Mouse (Mus musculus) small intestine, adult 2 months (tissue): ENCODE measurements around the gene Batf.

Experiments
- CTCF ChIP-seq: fragments of 200-500 bp; IDR thresholded peaks from 2 replicates; pipeline ENCODE4 v1.5.1; 2012; ENCODE audit warnings: low read depth, mild to moderate bottlenecking, control low read depth, inconsistent platforms, low read length, moderate library complexity, mixed read lengths; ENCODE audit not compliant: insufficient replicate concordance, insufficient read length; ENCODE audit errors: extremely low read depth
- POLR2A ChIP-seq: fragments of 200-500 bp; IDR thresholded peaks from 2 replicates; pipeline ENCODE4 v1.6.1; 2012; ENCODE audit warnings: low read depth, mild to moderate bottlenecking, control low read depth, inconsistent platforms, low read length, moderate library complexity

DNA sequence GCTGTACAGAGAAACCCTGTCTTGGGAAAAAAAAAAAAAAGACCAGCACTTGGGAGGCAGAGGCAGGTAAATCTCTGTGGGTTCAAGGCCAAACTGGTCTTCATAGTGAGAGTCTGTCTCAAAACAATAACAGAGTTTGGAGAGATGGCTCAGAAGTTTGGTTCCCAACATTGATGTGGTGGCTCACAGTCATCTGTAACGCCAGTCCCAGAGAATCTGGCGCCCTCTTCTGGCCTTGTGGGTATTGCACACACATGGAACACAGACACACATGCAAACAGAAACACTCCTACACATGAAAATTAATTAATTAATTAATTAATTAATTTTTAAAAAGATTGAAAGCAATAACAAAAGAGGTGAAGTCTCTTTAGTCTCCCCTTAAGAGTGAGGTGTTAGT is 4.1 kb upstream of the Batf start:
- TF ChIP-seq POLR2A: no peak
- TF ChIP-seq CTCF: no peak; the same call in 1 of the 2 replicates
